Mouse (Mus musculus) brain, embryonic 14.5 days (tissue): ENCODE data around the gene Alg14.

ENCODE experiments used
- CTCF ChIP-seq: fragments of 200-500 bp; IDR thresholded peaks from 2 replicates; pipeline ENCODE4 v1.5.1; 2012; ENCODE audit warnings: inconsistent platforms, mild to moderate bottlenecking, moderate library complexity, borderline replicate concordance; ENCODE audit not compliant: insufficient read depth, insufficient read length; ENCODE audit errors: extremely low read depth
- POLR2A ChIP-seq: fragments of 200-500 bp; IDR thresholded peaks from 2 replicates; pipeline ENCODE4 v1.6.1; 2012; ENCODE audit warnings: mild to moderate bottlenecking, inconsistent platforms, borderline replicate concordance; ENCODE audit not compliant: poor library complexity, insufficient read depth, insufficient read length, severe bottlenecking; ENCODE audit errors: extremely low read depth

- TF ChIP-seq POLR2A, result no peak
- TF ChIP-seq CTCF, result no peak
These were observed 77.0 kb downstream of the Alg14 start for GRCm38 (mm10) chr3:121368616-121369015.
